Mouse (Mus musculus) hindbrain, embryonic 16.5 days (tissue): ENCODE data around the gene Tmem183a. TPM values are rescaled to one million over a fixed set of nuclear protein-coding genes. Genes with fewer than 3 reads are reported as not detected.

Experiments
- ATAC-seq: fragments of 200-750 bp; cut with Nextera tagmentation; 2 replicates; pipeline ENCODE4 v1.8.0; 2017; ENCODE audit warnings: moderate TSS enrichment, moderate library complexity
- H3K27ac ChIP-seq: fragments of 300-500 bp; sonication (generic); 2 replicates; pipeline ENCODE4 v1.5.1; 2014; ENCODE audit warnings: low read depth, mild to moderate bottlenecking, control low read depth, low read length, moderate library complexity
- H3K27me3 ChIP-seq: fragments of 300-500 bp; sonication (generic); replicated peaks from 2 replicates; pipeline ENCODE4 v1.6.1; 2014; ENCODE audit warnings: low read length; ENCODE audit not compliant: control insufficient read depth, insufficient read depth
- H3K36me3 ChIP-seq: fragments of 300-500 bp; sonication (generic); 2 replicates; pipeline ENCODE4 v1.6.1; 2014; ENCODE audit warnings: mild to moderate bottlenecking, low read length, moderate library complexity, mixed read lengths; ENCODE audit not compliant: control insufficient read depth, insufficient read depth
- H3K4me1 ChIP-seq: fragments of 300-500 bp; sonication (generic); 2 replicates; pipeline ENCODE4 v1.6.1; 2014; ENCODE audit warnings: low read depth, low read length; ENCODE audit not compliant: control insufficient read depth, insufficient read depth
- H3K4me2 ChIP-seq: fragments of 300-500 bp; sonication (generic); 2 replicates; pipeline ENCODE4 v1.6.1; 2014; ENCODE audit warnings: mild to moderate bottlenecking, low read length, control low read depth, moderate library complexity
- H3K4me3 ChIP-seq: fragments of 300-500 bp; sonication (generic); 2 replicates; pipeline ENCODE4 v1.5.1; 2014; ENCODE audit warnings: mild to moderate bottlenecking, low read length, control low read depth, moderate library complexity
- H3K9ac ChIP-seq: fragments of 300-500 bp; sonication (generic); 2 replicates; pipeline ENCODE4 v1.6.1; 2014; ENCODE audit warnings: low read depth, mild to moderate bottlenecking, control low read depth, low read length, moderate library complexity
- H3K9me3 ChIP-seq: fragments of 300-500 bp; sonication (generic); 2 replicates; pipeline ENCODE4 v1.6.1; 2014; ENCODE audit warnings: mild to moderate bottlenecking, low read length, moderate library complexity; ENCODE audit not compliant: control insufficient read depth
- WGBS: fragments of 180-500 bp; shearing (Covaris S2); extraction: QIAGEN DNeasy Blood & Tissue Kit; methylation state at CpG from one replicate; pipeline ENCODE4 v1.1.7; 2014; 5-methylcytosine and 5-hydroxymethylcytosine counted together
- polyA plus RNA-seq: library from polyadenylated mRNA; unstranded; fragments of >200 nt; fragmentation: Nextera tagmentation; extraction: Ambion mirVana; gene quantifications from 2 replicates; pipeline ENCODE4 v1.2.1, GENCODE M21; 2015

The Tmem183a gene
- polyA plus RNA-seq, 1 experiment from 2014 or later, result 132 TPM

- no peak overlapping the region for H3K4me2 ChIP-seq
- ATAC-seq, result no peak
- no peaks in the 10 kb centered on the region for H3K36me3 ChIP-seq
- peaks cover 12% of the 10 kb centered on the region for H3K4me1 ChIP-seq
- no peak overlapping the region for H3K27ac ChIP-seq
- H3K9me3 ChIP-seq, result no peaks in the 10 kb centered on the region
- 92% methylated on average over 18 of the region's 18 CpGs for WGBS
- H3K4me3 ChIP-seq, result no peak overlapping the region
- H3K27me3 ChIP-seq, result no peaks in the 10 kb centered on the region
- no peak overlapping the region for H3K9ac ChIP-seq
Measured at GRCm38 (mm10) chr1:134339757-134340619, 21.8 kb downstream of the Tmem183a start.

DNA sequence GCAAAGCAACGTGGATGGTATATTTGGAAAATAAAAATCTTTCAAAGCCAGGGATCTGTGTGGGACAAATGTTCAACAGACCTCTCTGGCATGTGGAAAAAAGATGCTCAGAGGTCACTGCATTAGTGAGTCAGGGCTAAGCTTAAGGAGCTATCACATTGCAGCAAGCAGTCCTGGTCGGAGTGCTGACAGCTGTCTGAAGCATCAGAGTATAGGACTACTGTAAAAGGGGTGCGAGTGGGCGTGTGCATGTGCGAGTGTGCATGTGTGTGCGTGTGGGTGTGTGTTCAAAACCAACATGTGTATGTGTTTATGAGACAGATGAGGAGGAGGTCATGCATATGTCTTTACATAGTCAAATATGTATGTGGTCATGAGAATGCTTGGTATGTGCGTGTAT is 22.6 kb downstream of the Tmem183a start:
- WGBS, result 93% methylated on average over 7 of the region's 7 CpGs
- Histone ChIP-seq H3K27me3 (no peaks in the 10 kb centered on the region), H3K4me1 (peaks cover 10% of the 10 kb centered on the region), H3K27ac (no peak overlapping the region), H3K36me3 (no peaks in the 10 kb centered on the region), H3K9ac (no peak overlapping the region), H3K4me3 (no peak overlapping the region), H3K4me2 (no peak overlapping the region), H3K9me3 (no peaks in the 10 kb centered on the region)
- no peak for ATAC-seq

DNA sequence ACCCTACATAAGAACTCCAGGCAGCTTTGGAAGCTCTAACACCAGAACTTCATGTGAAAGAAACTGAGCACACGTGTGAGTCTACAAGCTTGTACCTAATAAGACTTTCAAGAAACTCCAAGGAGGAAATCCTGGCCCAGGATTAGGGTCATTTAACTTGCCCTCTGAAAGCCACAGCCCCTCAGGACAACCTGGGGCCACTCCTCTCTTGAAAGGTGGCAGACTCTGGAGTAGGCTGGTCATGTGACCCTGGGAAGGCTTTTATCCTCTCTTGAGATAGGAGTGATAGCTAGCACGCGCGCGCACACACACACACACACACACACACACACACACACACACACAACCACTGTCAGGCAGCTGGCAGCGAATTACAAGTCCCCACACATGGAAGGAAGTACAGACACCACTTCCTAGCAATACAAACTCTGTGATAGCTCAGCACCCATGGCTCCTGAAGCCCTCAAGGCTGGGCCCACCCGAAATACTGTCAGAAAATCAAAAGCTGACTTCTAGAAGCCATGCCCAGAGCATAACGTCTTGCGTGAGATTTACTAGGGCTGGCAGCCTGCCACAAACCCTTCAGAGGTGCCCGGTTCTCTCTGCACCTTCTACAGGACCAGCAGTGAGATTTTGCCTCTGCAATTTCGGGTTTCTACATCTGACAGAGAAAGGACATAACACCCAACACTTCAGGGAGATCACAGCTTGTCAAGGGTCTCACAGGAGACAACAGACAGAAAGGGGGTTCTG is 24.6 kb downstream of the Tmem183a start:
- Histone ChIP-seq H3K4me2 (no peak overlapping the region), H3K4me3 (no peak overlapping the region), H3K4me1 (peaks cover 4% of the 10 kb centered on the region; the same call in 1 of the 2 replicates), H3K9ac (no peak overlapping the region), H3K27ac (no peak overlapping the region), H3K36me3 (no peaks in the 10 kb centered on the region), H3K27me3 (no peaks in the 10 kb centered on the region), H3K9me3 (no peaks in the 10 kb centered on the region)
- no peak for ATAC-seq
- WGBS, result 83% methylated on average over 11 of the region's 11 CpGs

DNA sequence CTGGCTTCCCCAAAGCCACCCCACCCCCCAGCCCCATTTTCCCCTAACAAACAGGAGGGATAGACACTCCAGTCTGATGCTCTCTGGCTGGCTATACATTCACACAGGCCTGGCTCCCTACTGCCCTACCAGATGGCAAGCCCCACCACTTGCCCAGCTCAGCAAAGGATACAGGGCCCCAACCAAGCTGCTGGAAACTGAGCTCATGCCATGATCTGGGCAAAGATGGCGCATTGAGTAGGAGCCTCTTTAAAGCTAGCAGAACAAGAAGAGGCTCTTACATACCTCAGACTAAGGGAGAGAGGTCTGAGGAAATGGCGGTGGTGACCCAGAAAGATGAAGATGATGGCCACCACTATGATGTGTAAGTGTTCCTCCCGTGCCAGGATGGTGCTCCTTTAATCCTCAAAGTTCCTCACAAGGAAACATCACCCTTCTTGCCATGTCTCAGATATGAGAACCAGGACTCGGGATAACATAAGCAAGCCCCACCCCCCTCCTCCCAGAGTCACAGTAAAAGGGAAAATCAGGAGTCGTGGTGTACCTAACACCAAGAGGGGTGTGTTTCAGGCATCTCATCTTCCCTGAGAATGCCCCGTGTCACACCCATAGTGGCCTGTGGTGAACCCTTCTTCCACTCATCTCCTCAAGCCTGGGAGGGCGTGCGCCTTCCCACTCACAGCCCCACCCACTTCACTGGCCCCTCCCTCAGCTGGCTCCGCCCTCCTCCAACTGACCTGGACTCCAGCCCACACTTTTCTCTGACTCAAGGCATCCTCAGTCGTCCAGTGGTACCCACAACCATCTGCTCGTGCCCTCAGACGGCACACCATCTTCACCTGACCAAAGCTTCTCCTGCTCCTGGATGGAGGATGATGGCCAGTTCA is 25.6 kb downstream of the Tmem183a start:
- H3K9ac ChIP-seq, result no peak overlapping the region
- no peaks in the 10 kb centered on the region for H3K27me3 ChIP-seq
- no peak for ATAC-seq
- no peak overlapping the region for H3K27ac ChIP-seq
- no peak overlapping the region for H3K4me2 ChIP-seq
- H3K9me3 ChIP-seq, result no peaks in the 10 kb centered on the region
- no peak overlapping the region for H3K4me3 ChIP-seq
- no peaks in the 10 kb centered on the region for H3K36me3 ChIP-seq
- H3K4me1 ChIP-seq, result peaks cover 3% of the 10 kb centered on the region; the same call in 1 of the 2 replicates
- 86% methylated on average over 12 of the region's 12 CpGs for WGBS

- Histone ChIP-seq H3K4me1 (peaks cover 3% of the 10 kb centered on the region; the same call in 1 of the 2 replicates), H3K9me3 (no peaks in the 10 kb centered on the region), H3K27me3 (no peaks in the 10 kb centered on the region), H3K36me3 (no peaks in the 10 kb centered on the region), H3K9ac (no peak overlapping the region), H3K27ac (no peak overlapping the region), H3K4me3 (no peak overlapping the region), H3K4me2 (no peak overlapping the region)
- 75% methylated on average over 13 of the region's 13 CpGs for WGBS
- no peak for ATAC-seq
Measured at GRCm38 (mm10) chr1:134335211-134335923, 26.4 kb downstream of the Tmem183a start.

DNA sequence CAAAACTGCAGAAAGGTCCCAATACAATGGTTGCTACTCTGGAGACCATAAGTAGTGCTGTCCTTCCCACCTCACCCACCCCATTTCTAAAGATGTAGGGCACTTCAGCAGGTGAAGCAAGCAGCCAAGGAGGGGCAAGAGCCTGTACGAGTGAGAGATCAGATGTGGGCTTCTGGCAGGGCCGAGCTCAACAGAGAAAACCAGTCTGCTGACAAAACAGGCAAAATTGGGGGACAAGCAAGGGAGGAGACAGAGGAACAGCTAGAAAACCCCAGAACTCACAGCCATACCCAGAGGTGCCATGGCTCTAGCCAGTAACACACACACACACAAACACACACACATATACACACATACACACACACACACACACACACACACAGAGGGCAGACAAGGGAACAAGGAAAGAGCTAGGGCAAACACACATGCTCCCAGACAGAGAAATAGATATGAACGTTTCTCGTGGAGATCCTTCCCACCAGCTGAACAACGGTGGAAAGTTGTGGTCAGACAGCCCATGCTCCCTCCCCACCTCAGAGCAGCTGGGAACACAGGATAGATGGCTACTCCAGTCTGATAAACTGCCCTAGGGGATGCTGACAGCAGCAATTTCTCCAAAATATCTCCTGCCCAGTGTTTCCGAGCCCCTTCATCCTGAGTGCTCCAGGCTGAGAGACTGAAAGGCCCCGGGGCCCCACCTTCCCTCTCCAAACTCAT is 27.5 kb downstream of the Tmem183a start:
- H3K9me3 ChIP-seq, result no peaks in the 10 kb centered on the region
- H3K9ac ChIP-seq, result no peak overlapping the region
- no peak overlapping the region for H3K4me3 ChIP-seq
- H3K4me2 ChIP-seq, result no peak overlapping the region
- 73% methylated on average over 7 of the region's 7 CpGs for WGBS
- H3K27me3 ChIP-seq, result no peaks in the 10 kb centered on the region
- H3K27ac ChIP-seq, result 0 out of 2 replicates have a peak overlapping the region, but pooled peaks have one; percentile 19
- peaks cover 3% of the 10 kb centered on the region; the same call in 1 of the 2 replicates for H3K4me1 ChIP-seq
- H3K36me3 ChIP-seq, result no peaks in the 10 kb centered on the region
- ATAC-seq, result no peak

GRCm38 (mm10) chr1:134333371-134334110 is 28.2 kb downstream of the Tmem183a start:
- Histone ChIP-seq H3K4me2 (no peak overlapping the region), H3K9me3 (no peaks in the 10 kb centered on the region), H3K4me3 (no peak overlapping the region), H3K4me1 (peaks cover 3% of the 10 kb centered on the region; the same call in 1 of the 2 replicates), H3K9ac (no peak overlapping the region), H3K27ac (no peak overlapping the region), H3K36me3 (no peaks in the 10 kb centered on the region), H3K27me3 (no peaks in the 10 kb centered on the region)
- 85% methylated on average over 10 of the region's 10 CpGs for whole genome bisulfite sequencing
- no peak for ATAC-seq
